Mouse (Mus musculus) thymus, postnatal 0 days (tissue): ENCODE measurements at regions not wholly inside any gene's neighbourhood (a gene's known extent, or its start where the extent isn't known, plus 50 kb on each side); places are given as distances from the start of the nearest gene placed in this dataset.
"Not testable (repeated sequence)": the region's sequence is repeated elsewhere in the genome, so short reads cannot be mapped to it uniquely, and the experiment has no call there.

ENCODE experiments used
- DNase-seq: peaks from one replicate; pipeline ENCODE4 v3.0.0-alpha.2; 2015; ENCODE audit warnings: low spot score

DNA sequence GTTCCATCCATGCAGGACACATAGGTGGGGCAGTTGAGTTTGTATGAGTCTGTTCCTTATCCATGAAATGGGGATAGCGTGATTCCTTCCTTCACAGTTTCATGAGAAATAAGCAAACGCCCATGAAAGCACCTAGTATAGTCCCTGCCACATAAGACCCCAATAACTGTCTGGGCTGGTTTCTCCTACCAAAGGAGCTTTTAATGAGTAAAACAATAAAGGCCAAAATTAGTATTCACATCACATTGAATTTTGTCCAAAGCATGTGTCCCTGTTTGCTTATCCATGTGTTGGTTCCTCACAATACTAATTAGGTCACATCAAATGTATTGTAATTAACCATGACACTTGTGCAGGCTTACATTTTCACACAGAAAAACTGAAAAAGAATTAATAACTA lies 221.3 kb downstream of the Prdm13 start:
- DNase-seq: no peak

DNA sequence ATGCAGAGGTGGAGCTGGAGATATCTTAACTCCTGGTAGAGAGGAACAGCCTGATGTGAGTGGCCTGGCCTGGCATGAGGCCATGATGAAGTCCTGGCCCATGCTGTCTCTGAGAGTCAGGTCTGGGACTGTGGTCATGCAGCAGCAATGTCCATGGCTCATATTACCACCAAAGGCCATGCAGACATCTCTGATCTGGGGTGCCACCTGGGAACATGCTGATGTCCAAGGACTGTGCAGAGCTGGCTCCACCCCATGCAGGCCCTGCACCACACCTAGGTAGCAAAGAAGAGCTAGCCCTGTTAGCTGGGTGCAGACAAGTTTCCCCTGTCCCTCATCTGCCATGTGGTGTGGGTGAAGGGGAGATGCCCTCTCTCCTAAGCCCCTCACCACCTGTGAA lies 244.5 kb downstream of the Prdm13 start:
- no peak for DNase-seq

DNA sequence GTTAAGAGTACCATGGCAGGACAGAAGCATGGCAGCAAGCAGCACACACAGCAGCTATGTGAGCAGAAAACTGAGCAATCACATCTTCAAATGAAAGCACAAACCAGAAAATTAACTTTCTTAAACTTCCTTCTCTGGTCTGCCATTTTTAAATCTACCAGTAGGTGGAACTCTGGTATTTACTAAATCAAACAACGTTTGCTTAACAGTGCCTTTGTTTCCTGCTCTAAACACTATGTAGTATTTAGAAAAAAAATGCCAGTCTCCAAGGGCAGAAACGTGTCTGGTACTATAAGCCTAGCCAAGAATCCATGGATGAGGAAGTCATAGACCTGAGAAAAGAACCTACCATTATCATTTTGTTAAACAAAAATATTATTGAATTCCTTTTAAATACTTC lies 249.1 kb downstream of the Prdm13 start:
- no peak for DNase-seq

DNA sequence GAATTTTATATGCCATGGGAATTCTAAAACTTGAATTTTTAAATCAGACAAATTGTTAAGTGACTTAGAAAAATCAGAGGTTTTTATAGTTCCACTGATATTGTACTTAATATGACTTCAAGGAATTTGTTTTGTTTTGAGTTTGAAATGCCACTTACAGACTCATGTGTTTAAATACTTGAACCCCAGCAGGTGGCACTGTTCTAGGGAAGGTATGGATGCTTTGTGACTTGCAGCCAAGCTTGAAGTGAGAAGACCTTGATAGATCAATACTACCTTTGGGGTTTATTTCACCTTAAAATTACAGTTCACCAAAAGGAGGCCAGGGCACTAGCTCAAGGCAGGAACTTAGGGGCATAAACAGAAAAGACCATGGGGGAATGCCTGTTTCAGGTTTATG lies 277.9 kb downstream of the Prdm13 start:
- DNase-seq: no peak

DNA sequence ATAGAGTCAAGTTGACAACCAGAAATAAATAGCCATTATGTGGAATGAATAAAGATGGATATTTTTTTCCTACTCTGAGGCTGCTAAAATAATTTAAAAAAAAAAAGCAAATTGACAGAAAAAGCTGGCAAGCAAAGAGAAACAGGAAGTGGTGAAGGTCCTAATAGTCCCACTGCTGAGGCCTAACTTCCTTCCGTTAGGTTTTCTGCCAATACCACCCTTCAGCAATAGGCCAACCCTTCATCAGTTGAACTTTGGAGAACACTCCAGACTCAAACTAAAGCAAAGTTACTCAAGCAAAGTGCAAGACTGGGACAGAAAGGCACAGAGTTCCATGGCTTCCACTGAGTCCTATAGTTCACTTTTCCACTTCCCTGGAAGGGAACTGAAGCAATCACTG lies 316.4 kb downstream of the Prdm13 start:
- no peak for DNase-seq

DNA sequence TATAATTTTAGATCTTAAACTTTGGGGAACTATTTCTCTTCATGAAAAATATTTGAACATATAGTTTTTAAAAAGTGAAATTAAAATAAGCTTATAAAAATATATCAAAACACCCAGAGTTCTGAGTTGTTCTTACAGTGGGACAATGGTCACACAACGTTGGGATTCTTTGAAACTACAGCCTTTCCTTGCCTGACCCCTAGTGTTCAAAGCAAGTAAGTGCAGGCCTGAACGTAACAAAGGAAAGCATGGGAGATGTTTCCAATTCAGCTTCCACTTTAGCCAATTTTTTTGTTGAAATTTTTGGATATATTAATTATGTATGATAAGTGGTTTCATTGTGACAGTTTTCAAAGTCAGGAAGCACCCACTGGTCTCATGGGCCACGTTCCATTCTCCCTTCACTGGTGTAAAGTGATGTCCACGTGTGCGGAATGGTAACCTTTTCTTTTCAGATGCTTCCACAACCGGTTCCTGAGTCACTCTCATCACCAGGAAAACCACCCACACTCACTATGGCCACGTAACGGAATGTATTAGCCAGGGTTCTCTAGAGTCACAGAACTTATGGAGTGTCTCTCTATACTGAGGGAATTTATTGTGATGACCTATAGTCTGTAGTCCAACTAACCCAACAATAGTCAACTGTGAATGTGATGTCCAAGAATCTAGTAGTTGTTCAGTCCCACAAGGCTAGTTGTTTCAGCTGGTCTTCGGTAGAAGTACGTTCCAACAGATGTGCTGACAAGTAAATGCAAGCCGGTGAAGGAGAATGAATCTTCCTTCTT lies 317.3 kb downstream of the Prdm13 start:
- peak; percentile 13 for DNase-seq

DNA sequence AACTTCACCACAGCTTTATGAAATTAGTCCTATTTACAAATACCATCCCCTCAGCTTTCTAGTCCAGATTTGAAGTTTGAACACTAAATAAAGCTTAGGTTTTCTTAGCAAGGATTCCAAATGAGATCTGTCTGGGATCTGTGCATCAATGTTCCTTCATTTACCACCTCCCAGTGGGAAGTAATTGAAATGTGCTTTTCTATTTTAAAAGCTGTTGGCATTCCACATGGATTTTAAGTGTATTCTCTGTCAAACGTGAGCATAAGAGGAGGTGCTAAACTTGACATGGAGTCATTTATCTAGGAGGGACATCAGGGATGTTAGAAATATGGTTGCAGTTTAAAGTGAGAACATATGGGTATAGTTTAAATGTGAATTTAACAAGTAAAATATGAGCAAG lies 364.0 kb downstream of the Prdm13 start:
- DNase-seq: no peak

DNA sequence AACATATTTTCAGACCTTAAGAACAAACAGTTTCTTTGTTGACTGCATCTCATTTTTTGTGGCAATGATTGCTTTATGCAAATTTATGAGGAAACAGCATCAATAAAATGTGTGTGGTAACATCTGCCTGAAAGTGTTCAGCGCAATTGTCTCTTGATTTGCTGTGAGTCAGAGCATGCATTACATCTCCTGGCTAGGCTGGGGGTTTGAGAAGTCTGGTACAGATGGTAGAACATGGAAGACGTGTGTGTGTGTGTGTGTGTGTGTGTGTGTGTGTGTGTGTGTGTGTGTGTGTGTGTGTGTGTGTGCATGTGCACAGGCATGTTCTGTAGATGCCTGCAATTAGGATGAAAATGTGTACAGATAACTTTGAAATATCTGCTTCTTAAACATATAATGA lies 376.5 kb downstream of the Prdm13 start:
- DNase-seq: not testable (repeated sequence)

DNA sequence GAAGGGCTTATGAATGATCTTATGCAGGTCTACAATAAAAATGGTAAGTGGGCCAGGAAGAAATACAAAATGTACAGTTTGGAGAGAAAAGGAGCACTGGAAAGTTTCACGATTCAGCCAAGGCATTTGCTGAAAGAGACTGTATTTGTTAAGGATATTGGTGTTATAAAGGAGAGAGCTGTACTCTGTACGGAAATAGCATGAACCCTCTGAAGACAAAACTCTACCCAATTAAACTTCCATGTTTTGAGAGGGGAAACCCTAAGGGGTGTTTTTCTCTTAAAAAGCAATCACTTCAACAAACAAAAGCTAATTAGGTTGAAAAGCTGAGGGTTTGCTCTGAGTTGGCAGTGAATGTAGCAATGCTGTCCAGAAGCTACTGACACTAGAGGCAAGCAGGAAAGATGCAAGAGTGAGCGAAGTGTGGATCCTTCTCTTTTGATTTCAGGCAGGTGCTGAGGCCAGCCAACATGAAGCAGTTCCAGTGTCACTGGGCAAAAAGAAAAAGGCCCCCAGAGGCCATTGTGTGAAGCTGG lies 378.2 kb downstream of the Prdm13 start:
- no peak for DNase-seq

DNA sequence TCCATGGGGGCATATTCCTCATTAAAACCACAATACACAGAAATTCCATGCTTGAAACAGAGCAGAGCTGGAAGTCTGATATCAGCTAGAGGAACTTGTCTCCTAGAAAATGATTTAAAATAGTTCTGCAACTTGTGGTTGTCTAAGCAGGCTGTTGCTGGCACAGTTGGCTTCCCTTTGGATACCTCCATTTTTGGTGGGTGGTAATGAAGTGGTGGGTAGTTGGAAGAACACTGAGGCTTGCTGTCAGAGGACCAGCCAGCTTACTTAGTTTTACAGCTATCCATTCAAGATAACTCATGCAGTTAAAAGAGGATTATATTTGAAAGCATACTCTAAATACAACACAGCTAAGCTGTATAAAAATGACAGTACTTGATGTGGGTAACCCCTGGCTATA lies 385.6 kb downstream of the Prdm13 start:
- DNase-seq: no peak

DNA sequence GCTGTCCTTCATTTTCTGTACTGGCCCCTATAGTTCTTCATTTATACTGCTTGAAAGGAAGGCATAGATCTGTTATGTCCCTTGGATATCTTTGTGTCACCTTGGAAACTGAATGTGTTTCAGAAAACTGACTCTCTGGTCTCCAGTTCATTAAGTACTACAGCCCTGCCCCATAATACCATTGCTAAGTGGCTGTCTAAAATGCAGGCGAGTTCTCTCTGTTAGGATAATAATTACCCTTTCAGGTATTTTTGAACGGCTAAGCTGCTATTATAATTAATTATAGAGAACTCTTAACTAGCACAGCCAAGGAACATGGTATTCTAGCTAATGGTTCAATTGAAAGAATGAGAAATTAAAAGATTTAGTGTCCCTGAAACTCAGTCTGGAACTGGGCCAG lies 418.5 kb downstream of the Prdm13 start:
- DNase-seq: no peak

DNA sequence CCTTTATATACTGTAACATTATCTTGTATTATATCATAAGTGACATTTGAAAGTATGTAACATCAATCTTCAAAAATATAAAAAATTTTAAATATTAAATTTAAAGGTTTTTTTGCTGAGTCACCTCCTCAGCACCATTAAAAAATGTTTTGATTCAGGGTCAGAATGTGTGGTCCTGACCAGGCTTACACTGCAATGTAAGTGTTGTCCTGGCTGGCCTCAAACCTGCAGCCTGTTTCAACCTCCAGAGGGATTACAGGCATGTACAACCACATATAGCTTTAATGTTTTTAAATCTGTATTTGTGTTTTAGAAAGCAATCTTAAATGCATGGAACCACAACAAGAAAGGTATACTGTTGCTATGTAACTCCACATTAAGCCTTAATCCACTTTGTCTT lies 418.9 kb downstream of the Prdm13 start:
- no peak for DNase-seq

DNA sequence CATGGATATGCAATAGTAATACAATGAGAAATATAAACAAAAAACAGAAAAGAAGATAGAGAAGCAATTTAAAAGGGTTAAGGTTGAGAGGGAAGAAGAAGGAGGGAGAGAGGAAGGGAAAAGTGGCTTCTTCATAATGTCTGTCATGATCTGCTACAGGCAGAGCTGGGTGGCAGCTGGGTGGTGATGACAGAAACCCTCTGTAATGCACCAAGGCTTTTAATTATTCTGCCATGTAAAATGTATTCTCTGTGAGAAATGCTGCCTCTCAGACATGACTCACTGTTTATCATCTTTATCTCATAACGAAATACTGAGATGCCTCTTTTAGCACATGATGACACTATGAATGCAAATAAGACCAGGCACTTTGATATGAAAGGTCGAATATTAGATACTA lies 435.4 kb downstream of the Prdm13 start:
- no peak for DNase-seq

DNA sequence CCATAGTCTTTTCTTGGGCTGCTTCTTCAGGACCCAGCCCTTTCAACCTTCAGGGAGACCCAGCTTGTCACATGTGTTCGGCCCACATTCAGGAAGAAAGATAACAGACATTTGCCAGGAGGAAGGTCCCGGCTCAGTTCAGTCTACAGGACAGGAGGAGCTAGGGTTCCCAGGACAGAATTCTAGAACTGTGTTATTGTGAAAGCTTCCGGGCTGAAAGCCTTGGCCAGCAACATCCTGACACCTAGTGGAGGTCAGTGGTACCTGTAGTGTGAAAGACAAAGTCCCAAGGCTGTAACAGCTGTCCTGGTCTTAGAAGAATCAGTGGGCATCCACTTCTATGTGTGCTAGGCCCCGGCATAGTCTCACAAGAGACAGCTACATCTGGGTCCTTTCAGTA lies 463.1 kb downstream of the Prdm13 start:
- DNase-seq: no peak

DNA sequence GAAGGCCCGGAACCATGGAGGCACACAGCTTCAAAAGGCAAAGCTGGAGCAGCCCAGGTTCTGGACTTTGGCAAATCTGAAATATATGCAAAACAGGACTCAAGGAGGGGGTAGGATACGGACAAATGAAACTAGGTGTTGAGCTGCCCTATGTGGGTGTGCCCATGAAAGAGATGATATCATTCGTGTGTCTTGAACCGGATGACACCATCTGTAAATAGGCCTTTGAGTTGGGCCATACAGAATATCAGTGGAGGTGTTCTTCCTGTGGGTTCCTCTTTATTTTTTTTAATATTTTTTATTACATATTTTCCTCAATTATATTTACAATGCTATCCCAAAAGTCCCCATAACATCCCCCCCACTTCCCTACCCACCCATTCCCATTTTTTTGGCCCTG lies 478.1 kb downstream of the Prdm13 start:
- no peak for DNase-seq

DNA sequence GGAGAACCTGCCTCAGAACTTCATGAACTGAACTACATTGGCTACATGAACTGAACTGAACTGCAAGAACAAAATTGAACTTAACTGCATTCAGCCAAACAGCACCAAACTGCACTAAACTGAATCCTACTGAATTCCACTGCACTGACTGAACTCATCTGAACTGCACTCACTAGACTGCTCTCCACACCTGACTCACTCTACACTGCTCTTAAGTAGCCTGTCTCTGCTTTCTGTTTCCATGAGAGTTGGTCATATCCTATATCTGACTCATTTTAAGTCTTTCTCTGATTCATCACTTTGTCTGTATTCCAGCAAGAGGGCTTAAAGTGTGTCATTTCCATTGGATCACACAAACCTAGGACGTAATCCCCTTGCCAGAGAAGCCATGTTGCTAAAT lies 490.1 kb downstream of the Prdm13 start:
- DNase-seq: no peak

DNA sequence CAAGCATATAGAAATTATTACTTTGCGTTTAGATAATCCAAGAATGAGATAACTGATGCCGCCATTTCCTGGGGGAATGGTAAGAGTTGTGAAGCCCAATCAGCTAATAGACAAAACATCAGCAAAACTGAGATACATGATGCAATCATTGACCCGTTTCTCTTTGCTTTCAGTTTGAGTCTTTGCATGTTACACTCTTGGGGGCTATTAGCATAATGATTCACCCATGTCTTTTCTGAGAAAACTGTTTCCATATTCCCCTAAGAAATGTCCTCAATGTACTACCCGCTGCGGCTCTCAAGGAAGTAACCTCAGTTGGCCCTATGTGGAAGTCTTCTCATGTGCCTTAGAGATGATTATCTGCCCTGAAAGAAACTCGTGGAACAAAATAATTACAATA lies 512.0 kb downstream of the Prdm13 start:
- DNase-seq: no peak

DNA sequence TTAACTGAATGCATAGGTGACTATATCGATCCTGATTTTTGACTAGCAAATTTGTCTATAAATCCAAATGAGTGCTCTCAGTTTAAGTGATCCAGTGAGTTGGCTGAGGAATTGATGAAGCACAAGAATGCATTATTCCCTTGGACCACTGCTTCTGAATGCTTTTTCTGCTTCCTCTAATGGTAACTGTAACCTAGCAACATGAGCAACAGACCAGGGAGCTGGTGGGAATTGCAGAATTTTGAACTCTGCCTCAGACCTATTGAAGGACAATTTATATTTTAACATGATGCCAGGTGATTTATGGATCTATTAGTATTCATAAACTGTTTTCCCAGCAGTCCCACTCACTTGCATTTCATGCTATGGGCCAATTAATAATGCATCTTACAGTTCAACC lies 512.7 kb downstream of the Prdm13 start:
- no peak for DNase-seq

DNA sequence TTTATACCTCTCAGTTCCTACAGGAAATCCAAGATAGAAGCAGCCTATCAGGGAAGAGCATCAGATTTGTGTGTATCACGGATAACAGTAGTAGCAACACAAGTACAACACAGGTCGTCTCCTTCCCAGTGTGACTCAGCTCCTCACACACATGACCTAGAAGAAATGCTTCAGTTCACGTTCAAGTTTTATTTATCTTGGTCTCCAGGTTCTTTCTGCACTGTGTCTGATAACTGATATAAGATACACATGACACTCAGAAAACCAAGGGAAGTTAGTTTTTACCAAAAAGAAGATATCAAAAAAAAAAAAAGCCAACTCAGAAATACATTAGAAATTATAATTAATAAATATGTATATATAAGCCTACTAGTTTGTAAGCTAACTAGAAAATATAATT lies 515.0 kb downstream of the Prdm13 start:
- no peak for DNase-seq

DNA sequence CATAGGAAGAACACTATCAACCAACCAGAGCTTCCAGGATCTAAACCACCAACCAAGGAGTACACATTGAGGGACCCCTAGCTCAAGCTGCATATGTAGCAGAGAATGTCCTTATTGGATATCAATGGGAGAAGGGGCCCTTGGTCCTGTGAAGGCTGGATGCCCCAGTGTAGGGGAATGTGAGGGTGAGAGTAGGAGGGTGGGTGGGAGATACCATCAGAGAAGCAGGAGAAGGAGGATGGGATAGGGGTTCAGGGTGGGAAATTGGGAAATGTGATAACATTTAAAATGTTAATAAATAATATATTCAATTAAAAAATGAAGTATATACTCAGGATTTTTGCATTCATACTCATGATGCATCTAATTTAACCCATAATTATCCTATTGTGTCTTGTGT lies 523.6 kb downstream of the Prdm13 start:
- DNase-seq: no peak

DNA sequence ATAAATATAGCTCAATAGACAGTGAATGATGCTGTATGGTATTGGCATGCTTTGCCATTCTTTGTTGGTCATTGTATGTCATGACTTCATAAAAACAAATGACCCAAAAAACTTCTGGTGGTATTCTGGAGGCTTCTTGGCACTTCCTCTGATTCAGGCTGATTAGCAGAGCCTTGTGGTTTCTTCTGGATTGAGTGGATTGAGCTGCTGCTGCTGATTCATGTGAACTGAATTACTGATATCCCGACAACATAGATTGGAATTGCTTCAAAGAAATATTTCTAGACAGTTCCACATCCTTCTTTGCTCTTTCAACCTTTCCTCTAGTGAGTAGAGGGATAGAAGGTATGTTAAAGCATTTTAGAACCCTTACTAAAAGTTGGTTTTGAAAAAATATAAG lies 559.9 kb downstream of the Prdm13 start:
- DNase-seq: no peak

DNA sequence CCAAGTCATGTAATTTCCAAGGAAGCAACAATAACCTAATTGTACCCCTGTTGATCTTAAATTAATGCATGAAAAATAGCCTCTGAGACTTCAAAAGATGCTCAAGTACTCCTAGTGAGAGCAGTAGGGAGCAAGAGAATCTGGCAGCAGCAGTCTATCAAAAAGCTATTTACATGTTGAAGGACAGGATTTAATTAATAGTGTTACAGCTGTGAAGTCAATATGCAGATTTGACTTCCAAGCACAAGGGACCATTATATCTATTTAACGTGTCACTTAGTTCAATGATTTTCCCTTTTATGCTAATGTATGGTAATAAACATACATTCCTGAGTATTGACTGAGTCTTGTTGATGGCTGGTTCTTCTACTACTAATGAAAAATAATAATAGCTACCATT lies 590.0 kb downstream of the Prdm13 start:
- DNase-seq: no peak

DNA sequence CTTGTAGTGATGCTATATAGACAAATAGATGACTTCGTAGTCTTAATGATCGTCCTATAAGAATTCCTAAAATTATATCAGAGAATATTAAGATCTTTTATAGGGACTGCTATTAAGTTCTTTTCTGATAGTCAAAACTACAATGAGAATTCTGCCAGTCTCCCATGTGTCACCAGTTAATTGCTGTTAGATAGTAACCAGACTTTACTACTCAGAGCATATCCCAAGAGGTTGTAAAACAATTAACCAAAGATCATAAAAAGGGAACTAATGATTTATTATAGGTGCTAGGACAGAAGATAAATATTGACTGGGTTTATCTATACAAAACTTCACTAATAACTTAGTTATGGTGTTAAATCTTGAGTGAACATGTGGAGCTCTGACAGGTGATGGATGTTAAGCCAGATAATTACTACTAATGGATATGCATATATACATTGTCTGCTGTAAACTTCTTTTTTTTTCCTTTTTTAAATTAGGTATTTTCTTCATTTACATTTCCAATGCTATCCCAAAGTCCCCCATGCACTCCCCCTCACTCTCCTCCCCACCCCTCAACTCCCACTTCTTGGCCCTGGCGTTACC lies 615.5 kb downstream of the Prdm13 start:
- no peak for DNase-seq
